Mouse (Mus musculus) hindbrain, embryonic 15.5 days (tissue): ENCODE measurements around the gene Tab2. TPM values are rescaled to one million over a fixed set of nuclear protein-coding genes. Genes with fewer than 3 reads are reported as not detected.

Experiments
- ATAC-seq: fragments of 200-750 bp; cut with Nextera tagmentation; 2 replicates; pipeline ENCODE4 v1.8.0; 2017; ENCODE audit warnings: low read depth, moderate number of reproducible peaks, moderate TSS enrichment; ENCODE audit not compliant: low FRiP score
- H3K27ac ChIP-seq: fragments of 300-500 bp; sonication (generic); replicated peaks from 2 replicates; pipeline ENCODE4 v1.5.1; 2015; ENCODE audit warnings: mild to moderate bottlenecking, inconsistent platforms
- H3K27me3 ChIP-seq: fragments of 300-500 bp; sonication (generic); 2 replicates; pipeline ENCODE4 v1.6.1; 2015; ENCODE audit warnings: control low read depth, inconsistent platforms
- H3K36me3 ChIP-seq: fragments of 300-500 bp; sonication (generic); 2 replicates; pipeline ENCODE4 v1.6.1; 2015; ENCODE audit warnings: control low read depth, inconsistent platforms
- H3K4me1 ChIP-seq: fragments of 300-500 bp; sonication (generic); replicated peaks from 2 replicates; pipeline ENCODE4 v1.6.1; 2015; ENCODE audit warnings: control low read depth, inconsistent platforms
- H3K4me2 ChIP-seq: fragments of 300-500 bp; sonication (generic); 2 replicates; pipeline ENCODE4 v1.6.1; 2015; ENCODE audit warnings: moderate library complexity, mild to moderate bottlenecking, inconsistent platforms
- H3K4me3 ChIP-seq: fragments of 300-500 bp; sonication (generic); 2 replicates; pipeline ENCODE4 v1.5.1; 2015; ENCODE audit warnings: mild to moderate bottlenecking, inconsistent platforms
- H3K9ac ChIP-seq: fragments of 300-500 bp; sonication (generic); 2 replicates; pipeline ENCODE4 v1.6.1; 2015; ENCODE audit warnings: inconsistent platforms
- H3K9me3 ChIP-seq: fragments of 300-500 bp; sonication (generic); 2 replicates; pipeline ENCODE4 v1.6.1; 2016; ENCODE audit warnings: control low read depth, inconsistent platforms
- WGBS: fragments of 180-500 bp; shearing (Covaris S2); methylation state at CpG from one replicate; pipeline ENCODE4 v1.1.7; 2015; 5-methylcytosine and 5-hydroxymethylcytosine counted together
- polyA plus RNA-seq: library from polyadenylated mRNA; unstranded; fragments of >200 nt; fragmentation: Nextera tagmentation; extraction: Ambion mirVana; gene quantifications from 2 replicates; pipeline ENCODE4 v1.2.1, GENCODE M21; 2015

Gene Tab2
- polyA plus RNA-seq, result 12.2 and 13.8 TPM in 2 replicates

DNA sequence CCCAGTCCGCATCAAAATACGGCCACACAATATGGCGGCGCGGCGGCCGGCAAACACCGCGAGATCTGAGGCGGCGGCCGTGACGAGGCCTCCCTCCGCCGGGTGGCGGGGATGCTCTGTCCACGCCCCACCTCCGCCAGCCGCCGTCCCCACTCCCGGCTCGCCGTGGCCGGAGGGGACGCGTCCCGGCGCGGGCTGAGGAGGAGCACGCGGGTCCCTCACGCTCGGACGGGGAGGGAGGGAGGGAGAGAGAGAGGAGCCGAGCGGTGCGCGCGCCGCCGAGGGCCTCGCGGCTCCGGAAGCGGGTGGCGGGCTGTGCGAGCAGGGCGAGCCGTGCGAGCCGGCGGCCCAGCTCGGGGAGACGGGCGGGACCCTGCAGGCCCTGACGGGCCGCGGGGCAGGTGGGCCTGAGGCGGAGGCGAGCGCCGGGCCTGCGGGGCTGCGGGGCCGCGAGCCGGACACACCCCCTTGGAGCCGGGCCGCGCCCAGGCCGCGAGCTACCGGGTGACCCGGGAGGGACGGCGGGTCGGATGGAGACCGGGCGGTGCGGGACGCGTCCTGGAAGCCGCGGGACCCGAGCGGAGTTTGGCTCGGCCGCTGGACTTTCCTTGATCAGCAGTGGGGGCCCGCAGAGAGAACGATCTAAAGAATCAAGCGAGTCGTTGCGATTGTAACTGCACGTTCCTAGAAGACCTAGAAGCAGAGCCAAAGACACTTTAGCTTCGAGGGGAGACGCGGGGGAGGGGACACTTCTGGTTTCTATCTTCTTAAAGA lies at the start of gene Tab2:
Gene Tab2, minus strand, starts transcription at position 3 of the 774 bp plus-strand sequence.
- Histone ChIP-seq H3K9me3 (no peaks in the 10 kb centered on the region), H3K4me1 (peaks cover 27% of the 10 kb centered on the region), H3K4me2 (peak within 1 kb of the TSS; percentile 64), H3K36me3 (no peaks in the 10 kb centered on the region), H3K4me3 (peak within 1 kb of the TSS; percentile 65), H3K27ac (peak within 1 kb of the TSS; percentile 99), H3K27me3 (no peaks in the 10 kb centered on the region), H3K9ac (peak within 1 kb of the TSS; percentile 93)
- peak; percentile 98 for ATAC-seq
- under 1% methylated on average over 52 of the region's 97 CpGs for WGBS

DNA sequence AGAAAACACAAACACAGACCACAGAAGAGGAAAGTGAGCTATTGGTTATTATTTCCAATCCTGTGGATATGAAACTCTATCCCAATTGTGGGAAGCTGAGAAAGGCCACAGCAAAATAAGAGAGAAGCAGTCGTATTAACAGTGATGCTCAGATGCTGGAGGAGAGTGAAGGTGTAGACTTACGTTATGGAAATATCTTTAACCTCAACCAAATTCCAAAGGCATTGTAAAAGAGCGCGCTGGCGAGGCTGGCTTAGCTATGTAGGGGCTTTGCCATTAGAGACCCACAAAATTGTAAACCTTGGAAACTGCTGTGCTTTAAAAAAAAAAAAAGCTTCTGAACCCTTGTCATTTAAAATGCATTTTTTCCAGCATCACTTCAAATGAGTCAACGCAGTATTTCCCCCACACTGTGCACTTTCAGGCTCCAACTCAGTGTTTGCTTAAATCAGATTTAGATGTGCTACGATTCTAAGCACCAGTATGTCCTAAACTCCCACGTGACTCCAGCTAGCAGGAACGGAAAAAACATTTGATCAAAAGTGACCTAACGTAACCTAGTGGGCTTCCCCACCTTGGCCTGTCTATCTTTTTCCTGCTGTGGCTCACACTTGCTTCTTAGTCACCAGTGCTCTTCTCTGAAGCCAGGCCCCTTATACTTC lies 36.4 kb upstream of the Tab2 start:
- WGBS, result 83% methylated on average over 10 of the region's 10 CpGs
- Histone ChIP-seq H3K4me2 (no peak overlapping the region), H3K9me3 (no peaks in the 10 kb centered on the region), H3K27me3 (no peaks in the 10 kb centered on the region), H3K9ac (no peak overlapping the region), H3K4me1 (no peaks in the 10 kb centered on the region), H3K4me3 (no peak overlapping the region), H3K36me3 (no peaks in the 10 kb centered on the region), H3K27ac (no peak overlapping the region)
- ATAC-seq, result no peak

DNA sequence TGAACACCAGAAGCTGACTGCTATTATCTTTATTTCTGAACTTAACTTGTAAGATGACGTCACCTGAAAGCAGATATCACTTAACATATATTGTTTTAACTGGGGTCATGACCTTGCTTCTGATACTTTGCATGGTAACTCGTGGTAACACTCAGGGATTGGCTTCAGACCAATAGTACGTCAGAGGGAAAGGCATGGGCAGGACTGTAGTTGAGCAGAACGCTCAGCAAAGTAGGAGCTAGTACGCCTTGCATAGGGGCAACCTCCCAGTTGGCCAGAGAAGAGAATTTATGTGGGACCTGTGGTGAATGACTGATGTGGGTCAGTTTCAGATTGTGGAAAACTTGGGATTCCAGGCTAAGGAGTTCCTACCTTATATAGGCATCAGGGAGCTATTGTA lies 35.6 kb upstream of the Tab2 start:
- ATAC-seq, result no peak
- no peak overlapping the region for H3K27ac ChIP-seq
- no peak overlapping the region for H3K4me3 ChIP-seq
- no peak overlapping the region for H3K9ac ChIP-seq
- H3K27me3 ChIP-seq, result no peaks in the 10 kb centered on the region
- H3K4me1 ChIP-seq, result no peaks in the 10 kb centered on the region
- 85% methylated on average over 5 of the region's 5 CpGs for WGBS
- no peak overlapping the region for H3K4me2 ChIP-seq
- H3K36me3 ChIP-seq, result no peaks in the 10 kb centered on the region
- no peaks in the 10 kb centered on the region for H3K9me3 ChIP-seq

DNA sequence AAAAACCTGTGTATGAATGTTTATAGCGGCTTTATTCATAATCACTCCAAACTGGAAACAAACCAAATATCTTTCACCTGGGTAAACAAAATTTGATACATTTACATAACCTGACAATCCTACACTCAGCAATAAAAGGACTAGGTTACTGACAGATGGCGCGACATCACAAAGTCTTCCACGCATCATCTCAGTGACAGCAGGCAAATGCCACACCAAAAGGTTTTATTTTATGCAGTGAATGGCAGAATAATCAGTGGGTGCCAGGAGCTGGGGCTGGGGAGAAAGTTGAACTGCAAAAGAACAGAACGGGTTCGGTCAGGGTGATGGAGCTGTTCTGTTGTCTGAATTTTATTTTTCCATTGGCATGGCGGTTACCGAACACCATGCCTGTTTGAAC lies 31.5 kb upstream of the Tab2 start:
- H3K9me3 ChIP-seq, result no peaks in the 10 kb centered on the region
- ATAC-seq, result no peak
- H3K9ac ChIP-seq, result no peak overlapping the region
- no peaks in the 10 kb centered on the region for H3K4me1 ChIP-seq
- H3K36me3 ChIP-seq, result no peaks in the 10 kb centered on the region
- 94% methylated on average over 8 of the region's 8 CpGs for WGBS
- H3K4me2 ChIP-seq, result no peak overlapping the region
- no peaks in the 10 kb centered on the region for H3K27me3 ChIP-seq
- H3K27ac ChIP-seq, result no peak overlapping the region
- no peak overlapping the region for H3K4me3 ChIP-seq

DNA sequence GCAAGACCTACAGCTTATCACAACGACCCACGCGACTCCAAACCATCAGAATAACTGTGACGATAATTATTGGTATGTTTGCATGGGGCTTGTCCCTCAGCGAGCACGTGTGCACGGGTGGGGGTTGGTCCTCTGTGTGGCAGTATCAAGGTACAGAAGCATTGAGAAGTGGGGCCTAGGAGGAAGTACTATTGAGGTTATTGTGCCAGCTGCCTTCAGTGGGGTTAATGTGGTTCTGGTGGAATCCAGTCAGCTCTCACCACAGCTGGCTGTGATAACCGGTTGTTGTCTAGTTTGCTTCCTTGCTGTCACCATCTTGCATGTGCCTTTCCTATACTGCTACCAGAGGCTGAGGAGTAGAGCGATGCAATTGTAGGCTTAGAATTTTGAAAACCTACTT lies 20.4 kb upstream of the Tab2 start:
- Histone ChIP-seq H3K4me2 (no peak overlapping the region), H3K4me1 (no peaks in the 10 kb centered on the region), H3K9me3 (no peaks in the 10 kb centered on the region), H3K36me3 (no peaks in the 10 kb centered on the region), H3K4me3 (no peak overlapping the region), H3K9ac (no peak overlapping the region), H3K27ac (no peak overlapping the region), H3K27me3 (no peaks in the 10 kb centered on the region)
- 96% methylated on average over 9 of the region's 9 CpGs for WGBS
- no peak for ATAC-seq

DNA sequence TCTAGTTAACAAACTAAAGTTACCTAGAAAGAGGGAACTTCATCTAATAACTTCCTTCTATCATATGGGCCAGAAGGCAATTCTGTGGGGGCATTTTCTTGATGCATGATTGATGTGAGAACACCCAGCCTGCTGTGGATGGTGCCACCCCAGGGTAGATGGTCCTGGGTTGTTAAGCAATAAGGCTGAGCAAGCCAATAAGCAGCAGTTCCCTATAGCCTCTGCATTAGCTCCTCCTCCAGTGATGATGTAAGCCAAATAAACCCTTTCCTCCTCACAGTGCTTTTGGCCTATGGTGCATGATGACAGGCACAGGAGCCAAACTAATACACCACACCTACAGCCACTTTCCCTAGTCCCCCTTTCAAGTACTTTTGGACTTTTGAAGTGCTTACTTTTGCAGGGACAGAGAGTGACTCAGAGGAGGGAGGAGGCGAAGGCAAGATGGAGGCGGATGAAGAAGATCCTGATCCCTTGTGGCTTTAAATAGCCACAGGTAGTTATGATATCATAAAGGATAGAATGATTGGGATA lies 12.8 kb upstream of the Tab2 start:
- Histone ChIP-seq H3K36me3 (no peaks in the 10 kb centered on the region), H3K27ac (no peak overlapping the region), H3K9me3 (no peaks in the 10 kb centered on the region), H3K4me2 (no peak overlapping the region), H3K4me3 (no peak overlapping the region), H3K9ac (no peak overlapping the region), H3K27me3 (no peaks in the 10 kb centered on the region), H3K4me1 (no peaks in the 10 kb centered on the region)
- no peak for ATAC-seq
- 100% methylated on average over 2 of the region's 2 CpGs for whole genome bisulfite sequencing

DNA sequence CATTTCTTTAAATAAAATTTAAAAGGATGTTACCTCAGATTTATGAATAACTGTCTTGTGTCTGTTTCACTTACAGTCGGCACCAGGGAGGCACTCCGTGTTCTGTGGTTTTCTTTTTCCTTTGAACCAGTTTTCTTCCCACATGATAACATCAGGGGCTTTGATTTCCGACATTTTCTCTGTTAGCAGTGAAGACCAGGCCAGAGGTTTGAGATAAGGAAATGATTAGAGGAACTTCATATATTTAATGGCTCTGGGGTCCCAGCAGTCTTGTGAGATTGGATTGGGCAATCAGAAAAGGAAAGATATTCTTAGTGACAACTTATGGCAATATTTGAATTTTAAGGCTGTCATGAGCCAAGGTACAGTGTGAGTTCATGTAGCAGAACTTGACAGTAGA lies 11.1 kb upstream of the Tab2 start:
- 87% methylated on average over 3 of the region's 3 CpGs for WGBS
- H3K36me3 ChIP-seq, result no peaks in the 10 kb centered on the region
- no peak for ATAC-seq
- H3K4me1 ChIP-seq, result no peaks in the 10 kb centered on the region
- no peak overlapping the region for H3K4me3 ChIP-seq
- no peak overlapping the region for H3K9ac ChIP-seq
- H3K4me2 ChIP-seq, result no peak overlapping the region
- H3K9me3 ChIP-seq, result no peaks in the 10 kb centered on the region
- H3K27ac ChIP-seq, result no peak overlapping the region
- H3K27me3 ChIP-seq, result no peaks in the 10 kb centered on the region

DNA sequence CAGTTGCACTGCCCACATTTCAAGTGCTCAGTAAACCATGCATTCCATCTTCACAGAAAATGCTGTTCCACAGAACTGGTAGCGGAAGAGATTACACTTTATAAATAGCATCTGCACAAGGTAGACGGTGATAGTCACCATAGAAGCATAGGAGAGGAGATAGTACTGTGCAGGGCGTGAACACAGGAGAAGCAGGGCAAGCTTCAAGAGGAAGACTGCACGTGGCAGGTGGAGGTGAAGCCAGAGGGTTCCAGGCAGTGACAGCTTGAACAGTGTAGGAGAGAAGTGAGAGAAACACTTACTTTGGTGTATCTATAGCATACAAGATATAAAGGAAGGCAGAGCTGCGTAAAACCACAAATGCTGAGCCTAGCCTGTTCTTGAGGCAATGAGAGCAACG lies 3.0 kb upstream of the Tab2 start:
- H3K27ac ChIP-seq, result no peak overlapping the region

DNA sequence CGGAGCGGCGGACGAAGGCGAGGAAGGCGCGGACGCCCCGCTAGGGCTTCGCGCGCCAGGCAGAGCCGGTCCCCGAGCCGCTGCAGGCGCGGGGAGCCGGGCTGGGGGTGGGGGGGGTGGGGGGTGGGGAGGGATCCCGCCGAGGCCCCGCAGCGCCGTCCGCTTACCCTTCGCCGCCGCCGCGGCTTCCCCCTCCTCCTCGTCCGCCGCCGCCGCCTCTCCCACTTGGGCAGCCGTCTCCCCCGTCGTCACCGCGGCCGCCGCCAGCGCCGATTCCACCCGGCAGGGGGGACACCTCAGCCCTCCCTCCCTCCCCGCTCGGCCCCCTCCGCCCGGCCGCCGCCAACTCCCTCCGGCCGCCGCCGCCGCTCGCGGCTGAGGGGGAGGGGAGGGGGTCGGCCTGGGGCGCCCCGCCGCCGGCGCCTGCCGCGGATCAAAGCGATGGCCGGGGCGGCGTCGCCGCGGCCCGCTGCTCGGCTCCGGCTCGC lies 352 bp downstream of the Tab2 start:
- Histone ChIP-seq H3K9me3 (no peaks in the 10 kb centered on the region), H3K36me3 (no peaks in the 10 kb centered on the region), H3K9ac (peak overlapping the region; percentile 93), H3K27ac (peak overlapping the region; percentile 99), H3K4me3 (peak overlapping the region; percentile 65), H3K4me1 (peaks cover 27% of the 10 kb centered on the region), H3K27me3 (no peaks in the 10 kb centered on the region), H3K4me2 (peak overlapping the region; percentile 64)
- peak; percentile 77 for ATAC-seq
- WGBS, result 0% methylated on average over 8 of the region's 76 CpGs

More for the DNA sequence above, 3.0 kb upstream of the Tab2 start:
- Histone ChIP-seq H3K27me3 (no peaks in the 10 kb centered on the region), H3K4me1 (peaks cover 7% of the 10 kb centered on the region), H3K9ac (no peak overlapping the region), H3K36me3 (no peaks in the 10 kb centered on the region), H3K9me3 (no peaks in the 10 kb centered on the region), H3K4me2 (no peak overlapping the region), H3K4me3 (no peak overlapping the region)
- WGBS, result 82% methylated on average over 6 of the region's 6 CpGs
- ATAC-seq, result no peak

DNA sequence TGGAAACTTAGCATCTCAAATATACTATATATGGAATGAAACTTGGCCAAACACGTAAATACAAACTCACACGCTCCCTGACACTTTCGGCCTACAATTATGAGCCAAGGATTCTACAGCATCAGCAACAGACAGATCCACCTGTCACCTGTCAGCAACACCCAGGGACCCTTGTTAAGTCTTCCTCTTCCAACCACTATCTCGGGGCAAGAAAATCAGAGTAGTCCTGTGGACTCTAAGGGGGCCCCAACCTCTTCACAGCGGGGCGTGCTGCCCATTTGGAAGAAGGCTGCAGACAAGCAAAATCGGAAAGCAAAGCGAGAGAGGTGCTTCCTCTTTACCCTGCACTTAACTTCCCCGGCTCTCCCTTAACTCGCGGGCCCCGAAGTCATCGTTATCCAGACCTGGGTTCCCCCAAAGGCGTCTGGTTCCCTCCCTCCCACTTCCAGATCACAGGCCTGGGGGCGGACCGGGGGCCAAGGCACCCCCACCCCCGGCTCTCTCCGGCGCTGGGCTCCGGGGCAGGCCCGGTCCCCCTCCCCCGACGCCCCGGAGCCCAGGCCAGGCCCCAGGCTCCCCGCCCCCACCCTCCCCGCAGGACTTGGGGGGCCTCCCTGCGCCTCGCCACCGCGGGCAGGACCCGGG lies 919 bp downstream of the Tab2 start:
- under 1% methylated on average over 25 of the region's 31 CpGs for WGBS
- ATAC-seq, result peak; percentile 10; the same call in 1 of the 2 replicates
- no peaks in the 10 kb centered on the region for H3K27me3 ChIP-seq

DNA sequence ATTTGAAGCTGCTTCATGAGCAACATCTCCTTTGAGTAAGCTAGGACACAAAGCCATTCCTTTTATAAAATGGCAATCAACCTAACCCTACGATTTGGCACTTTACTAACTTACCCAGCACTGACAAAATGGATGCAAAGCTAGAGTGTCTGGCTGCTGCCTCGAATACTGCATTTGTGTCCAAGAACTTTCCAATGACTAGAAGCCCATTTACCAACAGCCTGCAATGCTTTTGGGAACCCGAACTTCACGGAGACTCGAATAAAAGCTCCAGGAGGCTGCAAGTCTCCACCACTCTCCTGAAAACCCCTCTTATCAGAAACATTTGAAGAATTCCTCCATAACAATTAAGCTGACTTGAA lies 1.4 kb downstream of the Tab2 start:
- WGBS, result 2% methylated on average over 5 of the region's 5 CpGs
- Histone ChIP-seq H3K27ac (peak overlapping the region; percentile 99), H3K27me3 (no peaks in the 10 kb centered on the region)

More for the DNA sequence above, 919 bp downstream of the Tab2 start:
- Histone ChIP-seq H3K4me2 (peak overlapping the region; percentile 64), H3K4me1 (peaks cover 33% of the 10 kb centered on the region), H3K36me3 (no peaks in the 10 kb centered on the region), H3K9me3 (no peaks in the 10 kb centered on the region), H3K27ac (peak overlapping the region; percentile 99), H3K9ac (peak overlapping the region; percentile 93), H3K4me3 (peak overlapping the region; percentile 65)

DNA sequence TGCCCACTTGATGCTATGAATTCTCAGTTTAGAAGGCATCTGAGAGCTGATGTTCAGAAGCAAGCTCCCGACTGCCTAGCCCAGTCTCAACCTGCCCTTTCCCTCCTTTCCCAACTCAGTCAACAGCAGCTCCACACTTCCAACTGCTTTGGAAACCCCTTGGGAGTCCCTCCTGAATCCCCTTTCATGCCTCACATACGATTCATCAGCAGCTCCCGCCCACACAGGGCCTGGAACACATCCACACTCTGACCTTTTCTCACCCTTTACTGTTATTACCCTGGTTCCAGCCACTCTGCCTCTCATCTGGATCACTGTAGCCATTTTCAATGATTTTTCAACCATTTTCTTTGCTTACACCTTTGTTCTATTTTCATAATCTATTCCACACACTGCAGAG lies 13.0 kb downstream of the Tab2 start:
- Histone ChIP-seq H3K27me3 (no peaks in the 10 kb centered on the region), H3K27ac (no peak overlapping the region)
- no peak for ATAC-seq

More for the DNA sequence above, 1.4 kb downstream of the Tab2 start:
- peak overlapping the region; percentile 64 for H3K4me2 ChIP-seq
- no peaks in the 10 kb centered on the region for H3K36me3 ChIP-seq
- H3K9ac ChIP-seq, result peak overlapping the region; percentile 93
- H3K4me3 ChIP-seq, result peak overlapping the region; percentile 65
- no peaks in the 10 kb centered on the region for H3K9me3 ChIP-seq
- ATAC-seq, result no peak
- peaks cover 33% of the 10 kb centered on the region for H3K4me1 ChIP-seq

More for the DNA sequence above, 13.0 kb downstream of the Tab2 start:
- Histone ChIP-seq H3K4me3 (no peak overlapping the region), H3K4me2 (no peak overlapping the region), H3K9ac (no peak overlapping the region), H3K36me3 (no peaks in the 10 kb centered on the region), H3K4me1 (0 out of 2 replicates have a peak, but pooled peaks cover 4% of the 10 kb centered on the region), H3K9me3 (no peaks in the 10 kb centered on the region)
- WGBS, result 40% methylated on average over 3 of the region's 3 CpGs
